Mouse (Mus musculus) CD4-positive helper T cell, adult 2 months (primary cell): ENCODE data around the gene Mrps17.

Experiments used
- DNase-seq: peaks from one replicate; pipeline ENCODE4 v3.0.0-alpha.2; 2012; ENCODE audit warnings: low read depth, missing footprints, low spot score

The Mrps17 gene

DNA sequence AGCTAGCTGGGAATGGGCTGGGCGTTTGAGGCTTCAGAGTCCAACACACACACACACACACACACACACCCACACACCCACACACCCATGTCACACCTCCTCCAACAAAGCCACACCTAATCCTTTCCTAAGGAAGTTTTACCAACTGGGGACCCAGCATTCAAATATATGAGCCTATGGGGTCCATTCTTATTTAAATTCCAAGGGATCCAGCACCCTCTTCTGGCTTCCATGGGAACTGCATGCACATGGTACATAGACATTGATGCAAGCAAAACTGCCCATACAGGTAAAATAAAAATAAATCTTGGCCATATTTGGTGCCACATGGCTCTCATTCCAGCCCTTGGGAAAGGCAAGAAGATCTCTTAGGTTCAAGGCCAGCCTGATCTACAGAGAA, 25.7 kb downstream of the Mrps17 start:
- DNase-seq, result peak; percentile 39

DNA sequence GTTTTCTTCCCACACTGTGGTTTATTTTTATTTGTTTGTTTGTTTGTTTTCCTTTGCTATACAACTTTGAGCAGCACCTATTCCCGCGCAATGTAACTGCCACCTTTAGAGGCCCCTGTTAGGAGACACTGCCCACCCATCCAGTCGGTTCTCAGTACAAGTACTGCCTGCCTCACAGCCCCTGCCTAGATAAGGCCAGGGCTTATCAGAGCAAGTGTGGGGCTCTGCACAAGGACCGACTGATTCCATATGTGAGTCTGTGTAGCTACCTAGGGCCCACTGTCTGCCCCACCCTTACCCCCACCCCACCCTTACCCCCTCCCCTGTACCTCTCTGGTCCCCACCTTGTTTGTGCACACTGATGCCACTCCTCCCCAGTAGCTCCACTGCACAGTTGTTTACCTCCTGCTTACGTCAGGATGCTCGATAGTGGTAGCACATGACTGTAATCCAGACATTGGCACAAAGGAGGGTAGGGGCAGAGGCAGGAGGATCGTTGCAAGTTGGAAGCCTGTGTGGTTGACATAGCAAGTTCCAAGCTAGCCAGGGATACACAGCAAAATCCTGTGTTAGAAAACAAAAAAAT, 27.7 kb downstream of the Mrps17 start:
- no peak for DNase-seq

DNA sequence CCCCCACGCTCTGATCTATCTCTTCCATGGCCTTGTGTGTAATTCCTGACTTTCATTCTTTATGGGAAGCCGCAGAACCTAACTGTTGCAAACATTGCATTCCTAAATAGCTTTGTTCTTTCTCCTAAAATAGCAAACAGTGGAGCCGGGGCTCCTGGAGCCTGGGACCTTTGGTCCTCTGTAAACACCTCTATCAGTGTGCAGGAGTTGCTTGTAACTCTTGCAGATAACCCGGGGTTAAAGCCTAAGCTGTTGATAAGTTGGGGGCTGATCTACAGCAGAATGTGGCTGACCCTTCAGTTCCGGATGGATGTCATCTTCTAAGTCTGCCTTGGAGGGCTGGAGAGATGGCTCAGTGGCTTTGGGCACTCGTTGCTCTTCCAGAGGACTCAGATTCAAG, 28.8 kb downstream of the Mrps17 start:
- no peak for DNase-seq

DNA sequence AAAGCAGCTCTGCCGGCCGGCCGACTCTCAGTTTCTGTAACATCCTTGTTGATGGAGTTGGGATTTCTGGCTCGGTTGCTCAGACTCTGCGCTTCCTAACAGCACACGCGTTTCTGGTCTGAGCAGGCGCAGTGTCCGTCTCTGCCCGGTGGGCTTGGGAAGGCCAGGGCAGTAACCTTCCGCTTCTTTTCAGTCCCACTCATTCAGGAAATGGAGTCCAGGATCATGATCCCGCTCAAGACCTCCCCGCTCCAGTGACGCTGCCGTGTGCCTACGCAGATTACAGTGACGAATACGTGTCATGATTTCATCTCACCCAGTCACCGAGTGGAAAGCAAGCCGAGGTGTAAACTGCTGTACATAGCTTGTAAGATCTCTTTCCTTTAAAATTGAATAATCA, 41.6 kb downstream of the Mrps17 start:
- DNase-seq, result no peak

DNA sequence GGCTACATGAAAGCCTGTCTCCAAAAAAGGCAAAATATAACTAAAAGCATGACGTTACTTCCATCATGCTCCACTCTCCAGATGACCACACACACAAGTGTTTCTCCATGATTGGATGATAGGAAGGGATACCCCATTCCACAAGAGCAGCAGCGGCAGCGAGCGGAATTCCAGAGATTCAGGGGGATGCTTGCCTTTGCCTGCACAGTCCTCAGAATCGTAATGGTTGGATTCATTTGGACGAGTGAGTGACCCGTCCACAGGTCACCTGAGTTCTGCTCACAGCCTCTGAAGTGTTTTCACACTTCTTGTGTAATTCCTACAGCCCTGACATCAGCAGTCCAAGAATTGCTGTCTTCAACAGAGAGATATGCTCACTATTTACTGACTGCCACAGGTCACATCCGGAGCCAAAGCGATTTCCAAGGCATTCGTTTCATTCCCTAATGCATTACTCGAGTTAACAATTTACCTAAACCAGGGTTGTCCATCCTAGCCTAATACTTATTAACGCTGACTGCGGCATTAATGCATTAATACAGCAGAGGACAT, 44.7 kb downstream of the Mrps17 start:
- no peak for DNase-seq

DNA sequence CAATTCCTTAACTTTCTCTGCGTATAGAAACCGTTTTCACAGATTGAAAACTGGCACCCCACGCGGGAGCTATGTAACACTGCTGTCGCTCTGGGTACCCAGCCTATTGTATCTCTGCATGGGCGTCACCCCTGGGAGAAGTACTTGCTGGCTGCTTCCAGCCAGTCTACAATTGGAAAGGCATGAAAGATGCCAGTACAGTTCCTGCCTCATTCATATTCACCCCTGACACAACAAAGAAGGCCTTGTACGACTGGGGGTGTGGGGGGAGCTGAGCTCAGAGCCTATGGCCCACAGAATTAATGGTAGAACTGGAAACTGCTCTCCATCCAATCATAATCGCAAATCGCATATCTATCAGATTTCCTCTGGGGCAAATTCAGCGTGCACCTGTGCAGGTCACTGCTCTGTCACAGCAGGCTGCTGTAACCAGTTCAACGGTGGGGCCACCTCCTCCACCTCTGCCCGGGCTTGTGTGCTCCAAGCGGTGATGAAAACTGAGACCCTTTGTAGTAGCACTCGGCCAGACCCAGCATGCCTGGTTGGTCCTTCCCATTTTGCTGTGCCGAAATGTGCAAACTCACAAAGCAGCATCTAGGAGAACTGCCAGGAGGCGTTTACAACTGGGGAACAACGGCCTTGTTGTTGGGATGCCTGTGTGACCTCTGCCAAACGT, 46.7 kb downstream of the Mrps17 start:
- no peak for DNase-seq

DNA sequence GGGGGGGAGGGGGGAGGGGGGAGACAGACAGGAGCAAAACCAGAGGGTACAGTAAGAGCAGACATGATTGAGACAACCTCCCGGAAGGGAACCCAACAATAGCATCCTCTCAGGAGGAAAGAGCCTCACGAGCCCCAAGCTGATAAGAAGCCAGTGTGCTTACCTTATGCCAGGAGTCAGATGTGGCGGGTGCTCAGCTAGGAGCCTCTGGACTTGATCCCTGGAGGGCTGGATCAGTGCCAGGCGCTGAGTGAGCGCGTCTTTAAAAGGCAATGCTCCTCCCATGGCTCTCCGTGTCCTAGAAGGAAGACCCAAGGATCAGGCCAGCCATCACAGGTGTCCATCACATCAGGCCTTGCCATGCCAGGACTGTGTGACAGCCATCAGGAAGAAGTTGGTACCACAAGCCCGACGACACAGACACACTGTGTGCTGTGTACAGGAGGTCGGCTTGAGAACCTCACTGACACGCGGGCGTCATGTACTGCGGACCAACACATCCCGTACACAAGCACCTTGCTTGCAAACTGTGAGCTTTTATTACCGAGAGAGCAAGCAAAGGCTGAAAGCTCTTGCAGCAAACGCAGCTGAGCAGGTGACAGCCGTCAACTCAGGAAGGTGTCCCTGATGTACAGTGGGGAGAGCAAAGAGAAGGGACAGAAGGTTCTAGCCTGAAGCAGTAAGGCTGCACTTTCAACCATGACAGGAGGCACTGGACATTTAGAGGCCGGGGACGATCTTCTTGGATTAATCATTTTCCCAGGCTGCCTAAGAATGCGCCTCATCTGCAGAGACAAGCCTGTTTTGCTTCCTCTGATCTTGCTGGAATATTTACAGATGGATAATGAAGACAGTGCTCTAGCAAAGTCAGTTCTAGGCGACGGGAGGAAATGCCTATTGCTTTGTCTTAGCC, 55.4 kb downstream of the Mrps17 start:
- no peak for DNase-seq
